Mouse (Mus musculus) liver, postnatal 0 days (tissue): Measurements from ENCODE around the gene Crybg3. TPM values are rescaled to one million over a fixed set of nuclear protein-coding genes. Genes with fewer than 3 reads are reported as not detected.

ENCODE experiments used
- ATAC-seq: fragments of 200-750 bp; cut with Nextera tagmentation; 2 replicates; pipeline ENCODE4 v1.8.0; 2017; ENCODE audit warnings: mild to moderate bottlenecking, moderate library complexity
- DNase-seq: peaks from one replicate; pipeline ENCODE4 v3.0.0-alpha.2; 2016
- H3K27ac ChIP-seq: fragments of 300-500 bp; sonication (generic); 2 replicates; pipeline ENCODE4 v1.5.1; 2014; ENCODE audit warnings: antibody characterized with exemption, moderate library complexity, mild to moderate bottlenecking, low read depth
- H3K27me3 ChIP-seq: fragments of 300-500 bp; sonication (generic); 2 replicates; pipeline ENCODE4 v1.6.1; 2014; ENCODE audit warnings: low read length, control low read depth, mixed read lengths; ENCODE audit not compliant: insufficient read depth
- H3K36me3 ChIP-seq: fragments of 300-500 bp; sonication (generic); replicated peaks from 2 replicates; pipeline ENCODE4 v1.6.1; 2014; ENCODE audit warnings: mild to moderate bottlenecking, control low read depth, low read length, moderate library complexity, mixed read lengths; ENCODE audit not compliant: insufficient read depth
- H3K4me1 ChIP-seq: fragments of 300-500 bp; sonication (generic); 2 replicates; pipeline ENCODE4 v1.6.1; 2014; ENCODE audit warnings: antibody characterized with exemption, mild to moderate bottlenecking, control low read depth; ENCODE audit not compliant: insufficient read depth
- H3K4me2 ChIP-seq: fragments of 300-500 bp; sonication (generic); 2 replicates; pipeline ENCODE4 v1.6.1; 2014; ENCODE audit warnings: low read depth, mild to moderate bottlenecking, low read length, moderate library complexity, mixed read lengths
- H3K4me3 ChIP-seq: fragments of 300-500 bp; sonication (generic); 2 replicates; pipeline ENCODE4 v1.5.1; 2014; ENCODE audit warnings: low read depth, low read length
- H3K9ac ChIP-seq: fragments of 300-500 bp; sonication (generic); replicated peaks from 2 replicates; pipeline ENCODE4 v1.6.1; 2014; ENCODE audit warnings: mild to moderate bottlenecking, moderate library complexity
- H3K9me3 ChIP-seq: fragments of 300-500 bp; sonication (generic); 2 replicates; pipeline ENCODE4 v1.6.1; 2016; ENCODE audit warnings: mild to moderate bottlenecking, control low read depth, low read length, mixed read lengths
- CTCF ChIP-seq: sonication (generic); IDR thresholded peaks from 2 replicates; pipeline ENCODE4 v1.5.1; 2016; ENCODE audit warnings: antibody characterized with exemption, low read depth
- EP300 ChIP-seq: IDR thresholded peaks from 2 replicates; pipeline ENCODE4 v1.6.1; 2016; ENCODE audit warnings: antibody characterized with exemption, low read depth, mild to moderate bottlenecking
- WGBS: fragments of 180-500 bp; shearing (Covaris S2); extraction: QIAGEN DNeasy Blood & Tissue Kit; methylation state at CpG from one replicate; pipeline ENCODE4 v1.1.7; 2014; ENCODE audit not compliant: insufficient replicate concordance; 5-methylcytosine and 5-hydroxymethylcytosine counted together
- polyA plus RNA-seq: library from polyadenylated mRNA; unstranded; fragments of >200 nt; fragmentation: Nextera tagmentation; extraction: Ambion mirVana; gene quantifications from 2 replicates; pipeline ENCODE4 v1.2.1, GENCODE M21; 2015

Gene Crybg3
- polyA plus RNA-seq, 1 experiment from 2014 or later = 1.0 TPM

- Histone ChIP-seq H3K36me3 (peaks cover 47% of the 10 kb centered on the region), H3K9me3 (no peaks in the 10 kb centered on the region), H3K27ac (no peak overlapping the region), H3K4me3 (no peak overlapping the region), H3K27me3 (no peaks in the 10 kb centered on the region), H3K9ac (no peak overlapping the region), H3K4me2 (no peak overlapping the region), H3K4me1 (no peaks in the 10 kb centered on the region)
- DNase-seq (no peak), ATAC-seq (no peak)
- WGBS = 65% methylated on average over 7 of the region's 7 CpGs
- TF ChIP-seq CTCF = no peak
- no peak for TF ChIP-seq EP300
Measured at GRCm38 (mm10) chr16:59487239-59487638, 113.5 kb downstream of the Crybg3 start.

GRCm38 (mm10) chr16:59477955-59478354, 122.8 kb downstream of the Crybg3 start:
- 0 out of 2 replicates have a peak, but pooled peaks cover 1% of the 10 kb centered on the region for H3K4me1 ChIP-seq
- no peaks in the 10 kb centered on the region for H3K27me3 ChIP-seq
- H3K27ac ChIP-seq = no peak overlapping the region
- no peak overlapping the region for H3K4me2 ChIP-seq
- H3K4me3 ChIP-seq = no peak overlapping the region
- DNase-seq (no peak), ATAC-seq (no peak)
- TF ChIP-seq EP300 = no peak
- TF ChIP-seq CTCF = no peak
- H3K9ac ChIP-seq = no peak overlapping the region
- H3K9me3 ChIP-seq = no peaks in the 10 kb centered on the region
- peaks cover 42% of the 10 kb centered on the region for H3K36me3 ChIP-seq
- WGBS = 72% methylated on average over 3 of the region's 3 CpGs

GRCm38 (mm10) chr16:59474788-59475187, 126.0 kb downstream of the Crybg3 start:
- WGBS = 22% methylated on average over 1 of the region's 1 CpGs
- Histone ChIP-seq H3K4me2 (no peak overlapping the region), H3K9ac (no peak overlapping the region), H3K36me3 (peaks cover 19% of the 10 kb centered on the region), H3K27ac (no peak overlapping the region), H3K9me3 (no peaks in the 10 kb centered on the region), H3K4me1 (0 out of 2 replicates have a peak, but pooled peaks cover 8% of the 10 kb centered on the region), H3K27me3 (no peaks in the 10 kb centered on the region), H3K4me3 (no peak overlapping the region)
- DNase-seq (peak; percentile 74), ATAC-seq (no peak)
- TF ChIP-seq CTCF (peak; percentile 89), EP300 (no peak)

GRCm38 (mm10) chr16:59472546-59472945, 128.2 kb downstream of the Crybg3 start:
- H3K36me3 ChIP-seq = peaks cover 10% of the 10 kb centered on the region
- H3K27ac ChIP-seq = peak overlapping the region; percentile 83
- DNase-seq = no peak
- peak overlapping the region; percentile 89 for H3K4me3 ChIP-seq
- peak overlapping the region; percentile 83 for H3K4me2 ChIP-seq
- H3K9ac ChIP-seq = peak overlapping the region; percentile 82
- H3K27me3 ChIP-seq = no peaks in the 10 kb centered on the region
- H3K4me1 ChIP-seq = 0 out of 2 replicates have a peak, but pooled peaks cover 8% of the 10 kb centered on the region
- no peak for ATAC-seq
- TF ChIP-seq EP300 (no peak), CTCF (no peak)
- WGBS = 42% methylated on average over 6 of the region's 6 CpGs
- H3K9me3 ChIP-seq = no peaks in the 10 kb centered on the region

GRCm38 (mm10) chr16:59471637-59472278, 129.0 kb downstream of the Crybg3 start, which contains the start of gene Riox2:
Gene Riox2, plus strand, starts transcription at chr16:59471775.
- ATAC-seq (peak; percentile 94), DNase-seq (peak; percentile 94)
- H3K27me3 ChIP-seq = no peaks in the 10 kb centered on the region
- no peaks in the 10 kb centered on the region for H3K9me3 ChIP-seq
- H3K4me3 ChIP-seq = peak within 1 kb of the TSS; percentile 89
- H3K36me3 ChIP-seq = peaks cover 3% of the 10 kb centered on the region; the same call in 1 of the 2 replicates
- under 1% methylated on average over 49 of the region's 56 CpGs for WGBS
- peak within 1 kb of the TSS; percentile 83 for H3K27ac ChIP-seq
- peak within 1 kb of the TSS; percentile 82 for H3K9ac ChIP-seq
- 0 out of 2 replicates have a peak, but pooled peaks cover 8% of the 10 kb centered on the region for H3K4me1 ChIP-seq
- TF ChIP-seq CTCF = no peak
- TF ChIP-seq EP300 = no peak
- peak within 1 kb of the TSS; percentile 83 for H3K4me2 ChIP-seq

- Histone ChIP-seq H3K36me3 (no peaks in the 10 kb centered on the region), H3K4me1 (0 out of 2 replicates have a peak, but pooled peaks cover 8% of the 10 kb centered on the region), H3K27me3 (no peaks in the 10 kb centered on the region), H3K4me3 (no peak overlapping the region), H3K9ac (no peak overlapping the region), H3K27ac (no peak overlapping the region), H3K9me3 (no peaks in the 10 kb centered on the region), H3K4me2 (no peak overlapping the region)
- no peak for ATAC-seq
- TF ChIP-seq CTCF (no peak), EP300 (no peak)
- WGBS = 63% methylated on average over 1 of the region's 1 CpGs
- no peak for DNase-seq
Measured at GRCm38 (mm10) chr16:59469846-59470245, 130.9 kb downstream of the Crybg3 start.
